ENCODE assay signal across 29 mouse cellular contexts in genomic region chr16:9999926-10000325, GRCm38 (mm10). TPM values are rescaled to one million over a fixed set of nuclear protein-coding genes. Genes with fewer than 3 reads are reported as not detected.
DNase-seq lines count a peak whose midpoint lies in the region; ATAC-seq lines count a peak whose summit lies in the region.
"Had no signal": no experiment of that assay in that cellular context is flagged by ENCODE, and none has a peak within 500 bp of the region (broad histone marks: within the 10 kb centered on the region; RNA-seq: fewer than 3 reads in every experiment).

No protein-coding gene starts in this region.

- DNase-seq in cerebellum, adult 9-10 months, result peak; percentile 18
- DNase-seq in cerebellum, postnatal 10 days, result no peak
- peak; percentile 66 for DNase-seq in heart, embryonic 10.5 days (ENCODE audit: low spot score)
- DNase-seq in heart, adult 18-20 months, result no peak
- peak; percentile 37 for DNase-seq in testis, postnatal 10 days (ENCODE audit: low spot score)
- DNase-seq in testis, postnatal 14 days (ENCODE audit: low spot score), result no peak
- DNase-seq in ZHBTc4 (ENCODE audit: low read depth, low spot score), result peak; percentile 27
- DNase-seq: adrenal gland, adult 2 months; adrenal gland, postnatal 10 days; adrenal gland, postnatal 25 days; B cell, adult 2 months; cerebellum, adult 11 months; cerebellum, adult 18-20 months; cerebellum, adult 8-10 months; cerebellum, postnatal 14 days; cerebellum, postnatal 36 days; embryo, embryonic 11 days had no signal

- peaks cover 22% of the 10 kb centered on the region for H3K27me3 ChIP-seq in heart, embryonic 10.5 days (ENCODE audit: insufficient read depth, poor library complexity, severe bottlenecking)
- H3K27me3 ChIP-seq in intestine, embryonic 16.5 days (replicated peaks; ENCODE audit: control insufficient read depth, insufficient read depth, low read length), result peaks cover 16% of the 10 kb centered on the region

- no peaks in the 10 kb centered on the region for H3K9me3 ChIP-seq in heart, embryonic 10.5 days
- no peaks in the 10 kb centered on the region for H3K9me3 ChIP-seq in intestine, embryonic 16.5 days (ENCODE audit: control insufficient read depth, low read length)
- H3K9me3 ChIP-seq: embryonic facial prominence, embryonic 13.5 days; embryonic facial prominence, embryonic 15.5 days; forebrain, embryonic 10.5 days; forebrain, embryonic 12.5 days had no signal

- H3K4me2 ChIP-seq in intestine, embryonic 16.5 days (ENCODE audit: low read depth, low read length), result no peak overlapping the region
- H3K4me2 ChIP-seq: embryonic facial prominence, embryonic 13.5 days; embryonic facial prominence, embryonic 15.5 days; forebrain, embryonic 12.5 days had no signal

- H3K9ac ChIP-seq in intestine, embryonic 16.5 days (ENCODE audit: low read depth, low read length), result no peak overlapping the region
- H3K9ac ChIP-seq: embryonic facial prominence, embryonic 13.5 days; embryonic facial prominence, embryonic 15.5 days; forebrain, embryonic 12.5 days had no signal

- no peak overlapping the region for H3K4me3 ChIP-seq in heart, embryonic 10.5 days
- H3K4me3 ChIP-seq in intestine, embryonic 16.5 days (ENCODE audit: low read length), result no peak overlapping the region
- H3K4me3 ChIP-seq: embryonic facial prominence, embryonic 13.5 days; embryonic facial prominence, embryonic 15.5 days; erythroblast, embryonic 14.5 days; forebrain, embryonic 10.5 days; forebrain, embryonic 12.5 days had no signal

- peaks cover 10% of the 10 kb centered on the region for H3K4me1 ChIP-seq in heart, embryonic 10.5 days
- H3K4me1 ChIP-seq in intestine, embryonic 16.5 days (ENCODE audit: control insufficient read depth, insufficient read depth, low read length), result no peaks in the 10 kb centered on the region

- H3K27ac ChIP-seq in heart, embryonic 10.5 days, result no peak overlapping the region
- H3K27ac ChIP-seq in intestine, embryonic 16.5 days (ENCODE audit: low read length), result no peak overlapping the region
- H3K27ac ChIP-seq: embryonic facial prominence, embryonic 13.5 days; embryonic facial prominence, embryonic 15.5 days; forebrain, embryonic 10.5 days; forebrain, embryonic 12.5 days had no signal

- no peak for ATAC-seq in intestine, embryonic 16.5 days
- ATAC-seq: CD4-positive, CD25-positive, alpha-beta regulatory T cell, adult 4 months; forebrain, embryonic 14.5 days; forebrain, embryonic 16.5 days had no signal

- 69% methylated on average over 5 of the region's 5 CpGs for WGBS in heart, embryonic 10.5 days
- WGBS in intestine, embryonic 16.5 days, result 73% methylated on average over 5 of the region's 5 CpGs

- H3K36me3 ChIP-seq in heart, embryonic 10.5 days, result no peaks in the 10 kb centered on the region
- no peaks in the 10 kb centered on the region for H3K36me3 ChIP-seq in intestine, embryonic 16.5 days (ENCODE audit: control insufficient read depth, insufficient read depth, low read length)
- H3K36me3 ChIP-seq: embryonic facial prominence, embryonic 13.5 days; embryonic facial prominence, embryonic 15.5 days; forebrain, embryonic 10.5 days; forebrain, embryonic 12.5 days had no signal

RNA-seq across cellular contexts. Expression of gene Grin2a, which starts 4.6 kb away (rescaled TPM):
- polyA plus RNA-seq in heart, embryonic 10.5 days (2016; fragmentation: Nextera tagmentation; extraction: Ambion mirVana), result 0.69 and 0.72 TPM in 2 replicates
- under 1 TPM; 0.23 to 0.25 TPM for total RNA-seq in heart, adult 18-20 months (2021)
- polyA plus RNA-seq in intestine, embryonic 16.5 days (2015; fragmentation: Nextera tagmentation; extraction: Ambion mirVana), result 0.12 TPM in 2 replicates
- total RNA-seq: CH12.LX; common myeloid progenitor, adult 5-6 weeks; MEL had no signal
- polyA plus RNA-seq: CD4-positive, CD25-positive, alpha-beta regulatory T cell, adult 4 months had no signal

Comparison
In these comparisons a context has a peak if more than half of its experiments do, and no peak if none do; other contexts are left out.
1. DNase-seq: peak in cerebellum, adult 9-10 months (single experiment), heart, embryonic 10.5 days (single experiment), testis, postnatal 10 days (single experiment) and ZHBTc4 (single experiment); none in cerebellum, postnatal 10 days (0 of 2), heart, adult 18-20 months (0 of 2) and testis, postnatal 14 days (single experiment).